Mouse (Mus musculus) hindbrain, embryonic 12.5 days (tissue): ENCODE measurements around the gene Cirbp. TPM values are rescaled to one million over a fixed set of nuclear protein-coding genes. Genes with fewer than 3 reads are reported as not detected.

Experiments
- ATAC-seq: fragments of 200-750 bp; cut with Nextera tagmentation; 2 replicates; pipeline ENCODE4 v1.8.0; 2017; ENCODE audit warnings: moderate TSS enrichment; ENCODE audit not compliant: low FRiP score
- H3K27ac ChIP-seq: fragments of 300-500 bp; sonication (generic); 2 replicates; pipeline ENCODE4 v1.5.1; 2016; ENCODE audit warnings: mild to moderate bottlenecking
- H3K27me3 ChIP-seq: fragments of 300-500 bp; sonication (generic); 2 replicates; pipeline ENCODE4 v1.6.1; 2016; ENCODE audit warnings: mild to moderate bottlenecking
- H3K36me3 ChIP-seq: fragments of 300-500 bp; sonication (generic); 2 replicates; pipeline ENCODE4 v1.6.1; 2016; ENCODE audit warnings: mild to moderate bottlenecking
- H3K4me1 ChIP-seq: fragments of 300-500 bp; sonication (generic); 2 replicates; pipeline ENCODE4 v1.6.1; 2016
- H3K4me2 ChIP-seq: fragments of 300-500 bp; sonication (generic); replicated peaks from 2 replicates; pipeline ENCODE4 v1.6.1; 2016; ENCODE audit warnings: mild to moderate bottlenecking
- H3K4me3 ChIP-seq: fragments of 300-500 bp; sonication (generic); 2 replicates; pipeline ENCODE4 v1.5.1; 2016; ENCODE audit warnings: mild to moderate bottlenecking
- H3K9ac ChIP-seq: fragments of 300-500 bp; sonication (generic); 2 replicates; pipeline ENCODE4 v1.6.1; 2016; ENCODE audit warnings: mild to moderate bottlenecking, moderate library complexity
- H3K9me3 ChIP-seq: fragments of 300-500 bp; sonication (generic); replicated peaks from 2 replicates; pipeline ENCODE4 v1.6.1; 2016; ENCODE audit warnings: mild to moderate bottlenecking
- WGBS: fragments of 180-500 bp; shearing (Covaris S2); methylation state at CpG from one replicate; pipeline ENCODE4 v1.1.7; 2016; 5-methylcytosine and 5-hydroxymethylcytosine counted together
- polyA plus RNA-seq: library from polyadenylated mRNA; unstranded; fragments of >200 nt; fragmentation: Nextera tagmentation; extraction: Ambion mirVana; gene quantifications from 2 replicates; pipeline ENCODE4 v1.2.1, GENCODE M21; 2016

Cirbp gene
- polyA plus RNA-seq, 1 experiment from 2014 or later: 235 TPM

GRCm38 (mm10) chr10:80154384-80154783, 11.4 kb upstream of the Cirbp start:
- Histone ChIP-seq H3K27me3 (no peaks in the 10 kb centered on the region), H3K36me3 (peaks cover 68% of the 10 kb centered on the region), H3K9ac (0 out of 2 replicates have a peak overlapping the region, but pooled peaks have one; percentile 100), H3K4me2 (peak overlapping the region; percentile 99; the same call in 1 of the 2 replicates), H3K4me3 (peak overlapping the region; percentile 5; the same call in 1 of the 2 replicates), H3K4me1 (peaks cover 75% of the 10 kb centered on the region), H3K9me3 (no peaks in the 10 kb centered on the region), H3K27ac (peak overlapping the region; percentile 100)
- no peak for ATAC-seq
- WGBS: 86% methylated on average over 7 of the region's 7 CpGs

- Histone ChIP-seq H3K27me3 (no peaks in the 10 kb centered on the region), H3K4me2 (no peak overlapping the region; the same call in 1 of the 2 replicates), H3K4me1 (peaks cover 80% of the 10 kb centered on the region), H3K4me3 (0 out of 2 replicates have a peak overlapping the region, but pooled peaks have one; percentile 7), H3K36me3 (peaks cover 68% of the 10 kb centered on the region), H3K27ac (peak overlapping the region; percentile 71), H3K9ac (peak overlapping the region; percentile 47), H3K9me3 (no peaks in the 10 kb centered on the region)
- 47% methylated on average over 1 of the region's 1 CpGs for WGBS
- no peak for ATAC-seq
Measured at GRCm38 (mm10) chr10:80155277-80155676, 10.5 kb upstream of the Cirbp start.

DNA sequence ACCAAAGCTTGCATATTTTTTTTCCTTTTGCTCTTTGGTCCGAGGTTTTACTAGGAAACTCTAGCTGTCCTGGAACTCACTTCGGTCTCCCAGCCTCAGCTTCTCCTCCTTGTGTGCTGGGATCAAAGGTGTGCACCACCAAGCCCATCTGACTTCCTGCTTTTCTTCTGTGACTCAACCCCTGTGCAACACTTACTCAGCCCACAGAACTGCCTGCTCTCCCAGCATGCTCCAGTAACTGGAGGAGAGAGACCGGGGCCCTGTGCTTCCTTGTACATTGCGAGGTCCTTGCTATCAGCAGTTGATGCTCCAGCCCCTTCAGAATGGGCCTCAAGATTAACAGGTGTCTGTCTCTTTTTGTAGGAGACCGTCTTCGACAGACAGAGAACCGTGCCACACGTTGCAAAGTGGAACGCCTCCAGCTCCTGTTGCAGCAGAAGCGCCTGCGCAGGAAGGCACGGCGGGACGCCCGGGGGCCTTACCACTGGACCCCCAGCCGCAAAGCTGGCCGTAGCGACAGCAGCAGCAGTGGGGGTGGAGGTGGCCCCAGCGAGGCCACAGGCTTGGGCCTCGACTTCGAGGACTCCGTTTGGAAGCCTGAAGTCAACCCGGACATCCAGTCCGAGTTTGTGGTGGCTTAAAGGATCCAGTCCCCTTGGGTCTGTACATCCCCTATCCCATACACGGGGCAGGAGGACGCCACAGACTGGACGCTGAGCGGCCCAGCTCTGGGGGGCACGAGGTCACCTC, 9.6 kb upstream of the Cirbp start:
- H3K4me3 ChIP-seq: peak overlapping the region; percentile 3; the same call in 1 of the 2 replicates
- 84% methylated on average over 29 of the region's 29 CpGs for WGBS
- H3K4me2 ChIP-seq: no peak overlapping the region
- ATAC-seq: no peak
- H3K27me3 ChIP-seq: no peaks in the 10 kb centered on the region
- peaks cover 65% of the 10 kb centered on the region for H3K36me3 ChIP-seq
- peaks cover 89% of the 10 kb centered on the region for H3K4me1 ChIP-seq
- peak overlapping the region; percentile 91 for H3K27ac ChIP-seq
- H3K9ac ChIP-seq: 0 out of 2 replicates have a peak overlapping the region, but pooled peaks have one; percentile 47
- no peaks in the 10 kb centered on the region for H3K9me3 ChIP-seq

DNA sequence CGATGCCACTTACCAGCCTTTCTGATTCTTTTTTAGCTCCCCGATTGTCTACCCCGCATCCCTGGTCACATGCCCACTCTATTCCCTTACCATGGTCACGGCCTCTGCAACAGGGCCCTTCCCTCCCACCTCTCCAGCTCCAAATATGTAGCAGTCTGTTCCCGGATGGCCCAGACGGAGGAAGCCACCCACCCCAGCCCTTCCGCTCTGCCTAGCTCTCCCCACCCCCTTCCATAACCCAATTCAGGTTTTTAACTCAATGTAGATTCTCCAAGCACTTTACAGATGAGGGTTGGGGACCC, 9.1 kb upstream of the Cirbp start:
- Histone ChIP-seq H3K27me3 (no peaks in the 10 kb centered on the region), H3K9ac (no peak overlapping the region), H3K4me1 (peaks cover 93% of the 10 kb centered on the region), H3K4me2 (no peak overlapping the region), H3K9me3 (no peaks in the 10 kb centered on the region), H3K36me3 (peaks cover 60% of the 10 kb centered on the region), H3K4me3 (peak overlapping the region; percentile 3; the same call in 1 of the 2 replicates), H3K27ac (peak overlapping the region; percentile 91)
- ATAC-seq: no peak
- WGBS: 68% methylated on average over 7 of the region's 7 CpGs

DNA sequence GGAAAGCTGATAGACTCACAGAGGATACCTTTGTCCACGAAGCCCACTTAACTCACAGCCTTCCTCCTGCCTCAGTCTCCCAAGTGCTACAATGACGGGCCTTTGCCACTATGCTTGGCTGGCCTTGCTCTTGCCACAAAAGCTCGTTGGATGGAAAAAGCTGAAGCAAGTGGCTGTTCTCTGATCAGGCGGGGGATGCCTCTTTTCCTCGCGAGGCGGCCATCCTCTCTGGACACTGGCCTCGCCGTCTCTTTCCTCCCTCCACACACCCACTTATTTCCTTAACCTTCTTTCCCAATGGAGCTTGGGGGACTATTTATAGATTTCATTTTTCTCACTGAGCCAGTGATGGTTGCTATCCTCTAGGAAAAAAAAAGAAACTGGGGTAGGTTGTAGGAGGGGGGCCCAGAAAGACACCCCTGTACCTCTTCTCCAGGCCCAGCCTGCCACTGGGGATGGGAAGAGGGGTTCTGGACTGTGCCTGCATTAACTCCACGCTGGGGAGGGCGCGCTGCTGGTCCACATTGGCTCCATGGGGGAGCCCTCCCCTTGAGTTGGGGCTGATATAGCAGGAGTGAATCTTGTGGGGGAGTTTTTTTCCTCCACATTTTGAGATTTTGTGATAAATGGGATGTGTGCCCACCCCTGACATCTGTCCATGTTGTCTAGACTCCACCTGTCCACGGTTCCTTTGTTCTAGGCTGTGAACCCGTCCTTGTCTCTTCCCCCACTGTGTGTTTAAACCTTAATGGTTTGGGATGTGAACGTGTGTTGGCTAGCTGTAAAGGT, 8.4 kb upstream of the Cirbp start:
- Histone ChIP-seq H3K4me1 (peaks cover 93% of the 10 kb centered on the region), H3K9ac (0 out of 2 replicates have a peak overlapping the region, but pooled peaks have one; percentile 2), H3K27ac (peak overlapping the region; percentile 91), H3K27me3 (no peaks in the 10 kb centered on the region), H3K4me3 (0 out of 2 replicates have a peak overlapping the region, but pooled peaks have one; percentile 1), H3K36me3 (peaks cover 54% of the 10 kb centered on the region), H3K9me3 (no peaks in the 10 kb centered on the region), H3K4me2 (0 out of 2 replicates have a peak overlapping the region, but pooled peaks have one; percentile 8)
- no peak for ATAC-seq
- 61% methylated on average over 15 of the region's 15 CpGs for WGBS

DNA sequence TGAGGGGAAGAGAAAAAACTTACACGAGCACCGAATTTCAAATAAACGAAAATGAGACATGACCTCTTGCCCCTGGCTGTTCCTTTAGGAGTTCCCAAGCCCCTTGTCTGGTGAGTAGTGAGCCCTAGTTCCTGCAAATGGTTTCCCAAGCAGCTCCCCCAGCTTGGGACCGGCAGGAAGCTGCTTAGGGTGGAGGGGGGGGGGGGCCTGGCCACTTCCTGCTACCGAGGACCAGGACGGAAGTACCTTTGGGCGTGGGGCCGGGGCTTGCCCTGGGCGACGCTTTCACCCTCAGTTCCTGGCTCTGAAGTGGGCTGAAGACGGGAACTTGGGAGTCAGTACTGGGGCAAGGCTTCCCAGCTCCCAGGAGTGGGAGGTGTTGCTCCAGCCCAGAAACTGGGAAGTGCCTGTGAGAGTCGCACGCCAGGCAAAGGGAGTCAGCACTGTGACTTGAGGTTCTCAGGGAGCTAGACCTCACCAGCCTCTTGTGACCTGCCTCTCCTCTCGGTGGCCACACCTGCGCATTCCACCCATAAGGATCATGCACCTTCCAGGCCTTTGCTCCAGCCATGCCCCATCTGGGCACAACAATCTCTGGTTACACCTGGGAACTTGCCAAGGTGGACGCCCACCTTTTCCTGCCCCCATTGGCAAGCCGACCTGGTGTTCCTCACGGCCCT, 7.3 kb upstream of the Cirbp start:
- Histone ChIP-seq H3K4me2 (peak overlapping the region; percentile 63; the same call in 1 of the 2 replicates), H3K9me3 (no peaks in the 10 kb centered on the region), H3K9ac (0 out of 2 replicates have a peak overlapping the region, but pooled peaks have one; percentile 48), H3K36me3 (peaks cover 42% of the 10 kb centered on the region), H3K4me1 (peaks cover 86% of the 10 kb centered on the region), H3K27ac (peak overlapping the region; percentile 91), H3K4me3 (peak overlapping the region; percentile 41), H3K27me3 (no peaks in the 10 kb centered on the region)
- no peak; the same call in 1 of the 2 replicates for ATAC-seq
- 12% methylated on average over 18 of the region's 18 CpGs for WGBS

DNA sequence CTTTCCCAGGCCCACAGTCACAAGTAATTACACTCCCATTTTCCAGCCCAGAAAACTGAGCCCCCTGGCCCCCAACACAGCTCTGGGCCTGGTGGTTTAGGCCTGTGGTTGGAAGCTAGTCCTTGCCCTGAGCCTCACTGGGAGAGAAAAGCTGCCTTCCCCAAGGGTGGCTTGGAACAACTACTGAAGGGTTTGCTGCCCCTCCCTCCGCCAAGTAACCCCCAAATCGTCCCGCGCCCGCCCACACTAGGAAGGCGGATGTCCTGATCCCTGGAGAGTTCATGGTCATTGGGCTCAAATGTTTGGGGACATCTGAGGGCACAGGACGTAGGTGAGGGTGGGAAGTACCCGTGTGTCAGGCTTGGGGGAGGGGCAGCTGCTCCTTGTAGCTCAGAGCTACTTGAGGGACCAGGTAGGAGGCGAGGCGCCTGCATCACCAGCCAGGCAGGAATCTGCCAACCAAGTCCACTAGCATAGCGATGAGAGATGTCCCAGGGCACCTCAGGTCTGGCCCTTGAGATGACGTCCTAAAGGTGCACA, 6.7 kb upstream of the Cirbp start:
- H3K36me3 ChIP-seq: peaks cover 36% of the 10 kb centered on the region
- H3K27me3 ChIP-seq: no peaks in the 10 kb centered on the region
- H3K9me3 ChIP-seq: no peaks in the 10 kb centered on the region
- H3K4me2 ChIP-seq: peak overlapping the region; percentile 63
- H3K4me3 ChIP-seq: peak overlapping the region; percentile 41
- H3K4me1 ChIP-seq: peaks cover 82% of the 10 kb centered on the region
- H3K27ac ChIP-seq: peak overlapping the region; percentile 91
- peak overlapping the region; percentile 48; the same call in 1 of the 2 replicates for H3K9ac ChIP-seq
- 11% methylated on average over 12 of the region's 12 CpGs for WGBS
- peak; percentile 2; the same call in 1 of the 2 replicates for ATAC-seq

DNA sequence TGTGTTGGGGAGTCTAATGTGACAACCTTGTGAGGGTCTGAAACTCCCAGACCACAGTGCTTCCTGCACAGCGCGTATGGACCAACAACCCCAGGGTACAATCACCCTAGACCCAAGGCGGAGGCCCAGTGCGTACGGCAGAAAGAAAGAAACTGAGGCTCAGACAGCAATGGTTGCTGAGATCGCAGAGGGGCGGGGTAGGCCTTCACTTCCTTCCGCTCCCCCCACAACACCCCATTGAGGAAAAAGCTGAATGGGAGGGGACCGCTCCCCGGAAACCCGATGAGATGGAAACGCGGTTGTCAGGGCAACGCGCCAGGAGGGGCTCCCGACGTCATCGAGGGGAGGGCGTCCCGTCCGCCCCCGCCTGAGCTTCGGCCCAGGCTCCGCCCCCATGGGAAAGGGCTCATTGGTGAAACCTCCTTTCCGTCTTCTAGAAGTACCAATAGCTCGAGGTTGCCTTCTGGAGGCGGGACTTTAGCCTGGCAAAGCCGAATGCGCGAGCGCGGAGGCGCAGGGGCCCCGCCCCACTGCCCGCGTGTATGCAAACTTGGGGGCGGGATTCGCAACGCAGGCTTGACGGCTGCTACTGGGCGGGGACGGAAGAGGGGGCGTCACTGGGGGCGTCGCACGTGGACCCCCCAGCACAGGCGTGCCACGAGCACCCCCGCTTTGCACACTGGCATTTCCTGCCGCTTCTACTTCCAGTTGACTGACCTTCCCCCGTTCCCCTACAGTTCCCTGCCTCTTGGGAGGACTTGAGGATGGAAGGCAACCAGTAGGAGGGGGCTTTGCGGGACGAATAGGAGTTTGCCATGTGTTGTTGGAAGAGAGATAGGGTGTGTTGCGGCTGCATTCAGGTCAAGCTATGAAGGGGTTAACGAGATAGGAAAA, 6.0 kb upstream of the Cirbp start:
- peak overlapping the region; percentile 41 for H3K4me3 ChIP-seq
- ATAC-seq: peak; percentile 86
- peaks cover 82% of the 10 kb centered on the region for H3K4me1 ChIP-seq
- peak overlapping the region; percentile 48 for H3K9ac ChIP-seq
- peaks cover 29% of the 10 kb centered on the region for H3K36me3 ChIP-seq
- H3K4me2 ChIP-seq: peak overlapping the region; percentile 63
- peak overlapping the region; percentile 91 for H3K27ac ChIP-seq
- H3K27me3 ChIP-seq: no peaks in the 10 kb centered on the region
- WGBS: under 1% methylated on average over 55 of the region's 55 CpGs
- no peaks in the 10 kb centered on the region for H3K9me3 ChIP-seq

DNA sequence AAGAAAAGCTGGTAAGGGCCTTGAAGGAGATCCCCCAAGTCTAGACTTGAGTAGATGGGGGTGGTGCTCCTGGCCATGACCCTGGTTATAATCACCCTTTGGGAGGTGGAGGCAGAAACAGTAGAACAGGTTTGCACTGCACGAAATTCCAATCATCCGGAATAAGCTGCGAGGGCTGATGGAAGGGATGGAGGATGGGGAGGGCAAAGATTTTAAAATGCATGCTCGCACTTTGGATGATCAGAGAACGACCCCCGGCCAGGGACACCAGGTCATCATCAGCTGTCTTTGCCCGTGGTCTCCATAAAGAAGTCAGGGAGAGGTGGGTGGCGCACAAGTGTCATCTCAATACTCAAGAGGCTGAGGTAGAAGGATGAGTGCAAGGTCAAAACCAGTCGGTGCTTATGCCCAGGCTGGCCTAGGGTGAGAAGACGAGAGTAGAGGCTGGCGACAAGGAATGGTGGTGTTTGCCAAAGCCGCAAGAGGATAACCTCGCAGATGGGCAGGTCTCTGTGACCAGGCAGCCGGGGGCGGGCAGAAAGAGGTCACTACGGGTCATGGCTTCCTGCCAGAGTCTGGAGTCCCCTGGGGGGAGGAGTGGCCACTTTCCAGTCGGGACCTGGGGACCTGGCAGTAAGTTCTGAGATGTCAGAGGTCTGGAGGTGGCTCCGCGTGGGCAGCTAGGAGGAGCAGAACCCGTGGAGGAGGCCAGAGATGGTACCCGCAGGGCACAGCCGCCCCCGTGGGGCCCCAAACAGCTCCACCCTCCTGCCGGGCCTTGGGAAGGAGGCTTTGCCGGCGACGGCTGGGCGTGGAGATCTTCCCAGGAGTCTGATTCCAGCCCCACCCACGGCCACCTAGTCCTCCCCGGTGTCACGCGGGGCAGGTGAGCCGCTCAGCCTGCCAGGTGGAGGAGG, 5.1 kb upstream of the Cirbp start:
- no peak for ATAC-seq
- Histone ChIP-seq H3K36me3 (peaks cover 20% of the 10 kb centered on the region), H3K9me3 (no peaks in the 10 kb centered on the region), H3K27ac (peak overlapping the region; percentile 91), H3K9ac (peak overlapping the region; percentile 53), H3K4me2 (peak overlapping the region; percentile 63), H3K27me3 (no peaks in the 10 kb centered on the region), H3K4me3 (peak overlapping the region; percentile 41), H3K4me1 (peaks cover 81% of the 10 kb centered on the region)
- WGBS: 2% methylated on average over 33 of the region's 33 CpGs

GRCm38 (mm10) chr10:80161522-80162242, 4.1 kb upstream of the Cirbp start:
- no peak for ATAC-seq
- WGBS: 6% methylated on average over 7 of the region's 7 CpGs

More at GRCm38 (mm10) chr10:80161522-80162242, 4.1 kb upstream of the Cirbp start:
- Histone ChIP-seq H3K9me3 (no peaks in the 10 kb centered on the region), H3K36me3 (peaks cover 10% of the 10 kb centered on the region), H3K27ac (peak overlapping the region; percentile 91), H3K4me2 (peak overlapping the region; percentile 63), H3K4me1 (peaks cover 77% of the 10 kb centered on the region), H3K27me3 (no peaks in the 10 kb centered on the region), H3K9ac (no peak overlapping the region), H3K4me3 (peak overlapping the region; percentile 21; the same call in 1 of the 2 replicates)
